Mouse (Mus musculus) neural tube, embryonic 14.5 days (tissue): ENCODE results near the gene Cdpf1. TPM values are rescaled to one million over a fixed set of nuclear protein-coding genes. Genes with fewer than 3 reads are reported as not detected.

Experiments used
- ATAC-seq: fragments of 200-750 bp; cut with Nextera tagmentation; 2 replicates; pipeline ENCODE4 v1.8.0; 2017; ENCODE audit warnings: low read depth, mild to moderate bottlenecking, moderate TSS enrichment, moderate library complexity
- H3K27ac ChIP-seq: fragments of 300-500 bp; sonication (generic); 2 replicates; pipeline ENCODE4 v1.5.1; 2014; ENCODE audit warnings: low read depth, mild to moderate bottlenecking, control low read depth, low read length, moderate library complexity, mixed read lengths
- H3K27me3 ChIP-seq: fragments of 300-500 bp; sonication (generic); 2 replicates; pipeline ENCODE4 v1.6.1; 2014; ENCODE audit warnings: low read length; ENCODE audit not compliant: control insufficient read depth, insufficient read depth
- H3K36me3 ChIP-seq: fragments of 300-500 bp; sonication (generic); 2 replicates; pipeline ENCODE4 v1.6.1; 2014; ENCODE audit warnings: low read length, mixed read lengths; ENCODE audit not compliant: control insufficient read depth, insufficient read depth
- H3K4me1 ChIP-seq: fragments of 300-500 bp; sonication (generic); 2 replicates; pipeline ENCODE4 v1.6.1; 2014; ENCODE audit warnings: low read length; ENCODE audit not compliant: control insufficient read depth, insufficient read depth
- H3K4me2 ChIP-seq: fragments of 300-500 bp; sonication (generic); 2 replicates; pipeline ENCODE4 v1.6.1; 2014; ENCODE audit warnings: mild to moderate bottlenecking, low read depth, low read length, control low read depth
- H3K4me3 ChIP-seq: fragments of 300-500 bp; sonication (generic); 2 replicates; pipeline ENCODE4 v1.5.1; 2014; ENCODE audit warnings: low read depth, low read length, control low read depth, mixed read lengths
- H3K9ac ChIP-seq: fragments of 300-500 bp; sonication (generic); replicated peaks from 2 replicates; pipeline ENCODE4 v1.6.1; 2014; ENCODE audit warnings: low read depth, mild to moderate bottlenecking, control low read depth, low read length, mixed read lengths
- H3K9me3 ChIP-seq: fragments of 300-500 bp; sonication (generic); 2 replicates; pipeline ENCODE4 v1.6.1; 2016; ENCODE audit warnings: low read length; ENCODE audit not compliant: control insufficient read depth
- WGBS: fragments of 180-500 bp; shearing (Covaris S2); extraction: QIAGEN DNeasy Blood & Tissue Kit; methylation state at CpG from one replicate; pipeline ENCODE4 v1.1.7; 2014; 5-methylcytosine and 5-hydroxymethylcytosine counted together
- polyA plus RNA-seq: library from polyadenylated mRNA; unstranded; fragments of >200 nt; fragmentation: Nextera tagmentation; extraction: Ambion mirVana; gene quantifications from 2 replicates; pipeline ENCODE4 v1.2.1, GENCODE M21; 2014

The Cdpf1 gene
- polyA plus RNA-seq, 1 experiment from 2014 or later = 19.2 TPM

DNA sequence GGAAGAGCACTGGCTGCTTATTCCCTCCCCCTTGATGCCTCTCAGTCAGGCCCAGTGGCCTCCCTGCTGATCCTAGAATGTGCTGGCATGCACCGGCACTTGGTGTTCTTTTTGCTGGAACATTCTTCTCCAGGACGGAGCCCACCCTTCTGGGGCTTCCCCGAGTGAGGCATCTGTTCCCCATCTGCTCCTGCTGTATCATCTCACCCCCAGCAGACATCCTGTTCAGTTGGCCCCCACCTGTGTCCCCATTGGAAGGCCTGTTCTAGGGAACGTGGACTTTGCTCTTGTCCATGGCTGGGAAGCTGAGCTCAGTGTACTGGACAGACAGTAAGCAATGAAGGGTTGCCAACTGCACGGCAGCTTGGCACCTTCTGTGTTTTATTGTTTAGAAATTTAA lies 34.7 kb downstream of the Cdpf1 start:
- WGBS = 84% methylated on average over 5 of the region's 5 CpGs
- no peaks in the 10 kb centered on the region for H3K36me3 ChIP-seq
- no peaks in the 10 kb centered on the region for H3K27me3 ChIP-seq
- ATAC-seq = no peak
- no peak overlapping the region for H3K4me3 ChIP-seq
- no peaks in the 10 kb centered on the region for H3K9me3 ChIP-seq
- no peak overlapping the region for H3K27ac ChIP-seq
- no peak overlapping the region for H3K4me2 ChIP-seq
- no peaks in the 10 kb centered on the region for H3K4me1 ChIP-seq
- H3K9ac ChIP-seq = no peak overlapping the region

GRCm38 (mm10) chr15:85776241-85776640 lies 35.3 kb downstream of the Cdpf1 start:
- no peaks in the 10 kb centered on the region for H3K9me3 ChIP-seq
- H3K4me1 ChIP-seq = no peaks in the 10 kb centered on the region
- 81% methylated on average over 2 of the region's 2 CpGs for WGBS
- no peak overlapping the region for H3K27ac ChIP-seq
- no peak for ATAC-seq
- no peak overlapping the region for H3K4me2 ChIP-seq
- H3K27me3 ChIP-seq = no peaks in the 10 kb centered on the region
- H3K4me3 ChIP-seq = no peak overlapping the region
- H3K36me3 ChIP-seq = no peaks in the 10 kb centered on the region
- H3K9ac ChIP-seq = no peak overlapping the region

DNA sequence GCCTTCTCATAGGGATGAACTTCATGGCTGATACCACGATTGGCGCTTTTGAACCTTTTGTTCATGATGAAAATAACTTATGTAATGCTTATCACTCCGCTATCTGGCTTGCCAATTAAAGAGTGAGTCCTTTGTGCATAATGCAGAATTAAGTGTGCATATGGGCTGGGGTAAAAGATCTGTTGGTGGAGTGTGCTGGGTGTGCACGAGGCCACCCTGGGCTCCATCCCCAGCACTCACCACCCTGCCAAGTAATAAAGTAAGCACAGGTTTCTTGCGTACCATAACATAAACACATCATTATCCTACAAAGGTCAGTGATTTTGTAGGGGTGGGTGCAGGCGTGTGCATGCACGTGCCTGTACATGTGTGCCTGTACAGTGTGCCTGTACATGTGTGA lies 36.5 kb downstream of the Cdpf1 start:
- Histone ChIP-seq H3K27ac (no peak overlapping the region), H3K9me3 (no peaks in the 10 kb centered on the region), H3K4me3 (no peak overlapping the region), H3K9ac (no peak overlapping the region), H3K36me3 (no peaks in the 10 kb centered on the region), H3K4me2 (no peak overlapping the region), H3K27me3 (no peaks in the 10 kb centered on the region), H3K4me1 (no peaks in the 10 kb centered on the region)
- WGBS = 87% methylated on average over 7 of the region's 7 CpGs
- ATAC-seq = no peak

DNA sequence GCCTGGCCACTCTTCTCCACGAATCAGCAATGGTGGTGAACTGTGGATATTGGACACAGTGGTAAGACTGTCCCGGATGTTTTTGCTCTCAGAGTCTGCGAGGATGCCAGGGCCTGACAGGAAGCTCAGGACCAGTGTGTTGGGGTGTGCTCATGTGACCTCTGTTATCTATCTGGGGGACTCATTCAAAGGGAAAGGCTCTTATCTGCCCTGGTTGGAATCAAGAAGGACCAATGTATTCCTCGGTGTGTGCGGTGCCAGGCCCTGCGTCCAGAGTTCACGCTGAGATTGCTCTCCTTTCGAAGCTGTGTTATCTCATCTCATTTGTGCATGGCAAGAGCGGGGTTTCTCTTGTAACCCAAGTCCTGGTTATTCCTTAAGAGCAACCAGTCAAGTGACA lies 37.1 kb downstream of the Cdpf1 start:
- no peaks in the 10 kb centered on the region for H3K27me3 ChIP-seq
- no peak for ATAC-seq
- H3K4me3 ChIP-seq = no peak overlapping the region
- 93% methylated on average over 9 of the region's 9 CpGs for WGBS
- H3K9ac ChIP-seq = no peak overlapping the region
- no peak overlapping the region for H3K4me2 ChIP-seq
- no peaks in the 10 kb centered on the region for H3K4me1 ChIP-seq
- H3K9me3 ChIP-seq = no peaks in the 10 kb centered on the region
- no peak overlapping the region for H3K27ac ChIP-seq
- H3K36me3 ChIP-seq = no peaks in the 10 kb centered on the region

DNA sequence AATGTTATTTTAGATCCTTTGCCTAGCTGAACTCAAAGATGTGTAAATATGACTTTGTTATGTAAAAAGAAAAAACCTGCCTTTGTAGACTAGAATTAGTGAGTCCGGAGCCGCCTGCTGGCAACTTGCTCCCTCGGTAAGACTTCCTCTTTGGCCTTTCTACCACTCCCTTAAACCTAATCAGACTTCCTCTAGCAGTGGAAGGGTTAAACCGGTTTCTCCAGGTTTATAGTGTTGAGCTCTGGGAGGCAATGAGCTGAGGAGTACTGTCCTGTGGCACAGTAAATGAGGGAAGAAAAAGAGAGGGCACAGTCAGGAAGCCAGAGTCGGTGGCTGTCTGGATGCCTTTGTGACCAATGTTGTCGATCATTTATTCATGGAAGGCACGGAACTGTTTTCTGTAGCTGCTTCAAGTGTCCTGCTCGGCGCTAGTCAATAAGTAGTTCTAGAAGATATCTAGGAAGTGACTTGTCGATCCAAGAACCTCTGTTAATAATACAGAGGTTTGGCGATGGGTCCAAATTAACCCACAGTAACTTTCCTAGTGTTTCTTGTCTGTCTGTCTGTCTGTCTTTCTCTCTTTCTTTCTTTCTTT lies 39.3 kb downstream of the Cdpf1 start:
- Histone ChIP-seq H3K36me3 (no peaks in the 10 kb centered on the region), H3K9me3 (no peaks in the 10 kb centered on the region), H3K27me3 (no peaks in the 10 kb centered on the region), H3K4me1 (no peaks in the 10 kb centered on the region), H3K4me3 (no peak overlapping the region), H3K9ac (no peak overlapping the region), H3K4me2 (no peak overlapping the region), H3K27ac (no peak overlapping the region)
- no peak for ATAC-seq
- 76% methylated on average over 11 of the region's 11 CpGs for WGBS

- Histone ChIP-seq H3K4me1 (no peaks in the 10 kb centered on the region), H3K27ac (no peak overlapping the region), H3K9me3 (no peaks in the 10 kb centered on the region), H3K4me2 (no peak overlapping the region), H3K36me3 (no peaks in the 10 kb centered on the region), H3K4me3 (no peak overlapping the region), H3K27me3 (no peaks in the 10 kb centered on the region), H3K9ac (no peak overlapping the region)
- ATAC-seq = no peak
- 83% methylated on average over 17 of the region's 17 CpGs for WGBS
These were observed 40.0 kb downstream of the Cdpf1 start for GRCm38 (mm10) chr15:85771306-85772121.

DNA sequence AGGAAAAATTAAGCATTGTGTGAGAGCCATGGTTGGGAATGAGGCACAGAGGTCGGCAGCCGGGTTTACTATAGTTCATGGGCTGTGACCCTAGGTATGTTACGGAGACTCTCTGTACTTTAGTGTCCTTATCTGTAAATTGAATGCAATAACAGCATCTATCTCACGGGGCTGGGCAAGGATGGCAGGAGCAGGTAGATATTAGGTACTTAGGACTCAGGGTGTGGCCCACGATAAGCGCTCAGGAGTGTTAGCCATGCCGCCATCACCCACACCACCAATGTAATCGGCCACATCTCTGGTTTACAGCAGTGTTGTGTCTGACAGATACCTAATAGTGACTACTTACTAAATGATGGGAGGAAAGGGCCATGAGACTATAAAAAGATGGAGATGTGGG lies 42.5 kb downstream of the Cdpf1 start:
- Histone ChIP-seq H3K27me3 (no peaks in the 10 kb centered on the region), H3K27ac (no peak overlapping the region), H3K9me3 (no peaks in the 10 kb centered on the region), H3K36me3 (no peaks in the 10 kb centered on the region), H3K4me2 (no peak overlapping the region), H3K4me1 (no peaks in the 10 kb centered on the region), H3K9ac (no peak overlapping the region), H3K4me3 (no peak overlapping the region)
- no peak for ATAC-seq
- 96% methylated on average over 8 of the region's 8 CpGs for WGBS

- Histone ChIP-seq H3K27ac (no peak overlapping the region), H3K27me3 (no peaks in the 10 kb centered on the region), H3K9me3 (no peaks in the 10 kb centered on the region), H3K4me1 (no peaks in the 10 kb centered on the region), H3K9ac (no peak overlapping the region), H3K36me3 (no peaks in the 10 kb centered on the region), H3K4me2 (no peak overlapping the region), H3K4me3 (no peak overlapping the region)
- 92% methylated on average over 5 of the region's 5 CpGs for WGBS
- ATAC-seq = no peak
These were observed 44.8 kb downstream of the Cdpf1 start for GRCm38 (mm10) chr15:85766677-85767076.

- no peak for ATAC-seq
- no peak overlapping the region for H3K27ac ChIP-seq
- H3K4me2 ChIP-seq = no peak overlapping the region
- H3K9me3 ChIP-seq = no peaks in the 10 kb centered on the region
- 50% methylated on average over 3 of the region's 3 CpGs for WGBS
- no peaks in the 10 kb centered on the region for H3K27me3 ChIP-seq
- H3K36me3 ChIP-seq = no peaks in the 10 kb centered on the region
- H3K4me1 ChIP-seq = no peaks in the 10 kb centered on the region
- no peak overlapping the region for H3K9ac ChIP-seq
- no peak overlapping the region for H3K4me3 ChIP-seq
These were observed 46.5 kb downstream of the Cdpf1 start for GRCm38 (mm10) chr15:85765022-85765421.
